Mouse (Mus musculus): ENCODE measurements around the gene Sorbs2.

GRCm38 (mm10) chr8:45615050-45615449, 107.5 kb downstream of the Sorbs2 start:
- TF ChIP-seq CTCF (IDR thresholded peaks at IDR 0.05; ENCODE audit: low read depth) (no peak), EP300 (IDR thresholded peaks at IDR 0.05; ENCODE audit: low read depth) (no peak)

All from liver, postnatal 0 days (tissue).